Mouse (Mus musculus) lung, postnatal 0 days (tissue): ENCODE data around the gene Ankef1.

Experiments
- CTCF ChIP-seq: IDR thresholded peaks from 2 replicates; pipeline ENCODE4 v1.5.1; 2016; ENCODE audit warnings: antibody characterized with exemption, mild to moderate bottlenecking
- EP300 ChIP-seq: IDR thresholded peaks from 2 replicates; pipeline ENCODE4 v1.6.1; 2016; ENCODE audit warnings: antibody characterized with exemption, mild to moderate bottlenecking, control low read depth

- no peak for TF ChIP-seq CTCF
- no peak for TF ChIP-seq EP300
Observed at GRCm38 (mm10) chr2:136485401-136485800, 16.3 kb upstream of the Ankef1 start.
